Mouse (Mus musculus) adrenal gland, postnatal 36 days (tissue): ENCODE results near the gene Lasp1. TPM values are rescaled to one million over a fixed set of nuclear protein-coding genes. Genes with fewer than 3 reads are reported as not detected.

Experiments used
- DNase-seq, 2 experiments: peaks; one replicate each; pipeline ENCODE4 v3.0.0; 2021; ENCODE audit warnings: mixed read lengths in 1 of 2
- total RNA-seq, 2 experiments: library from RNA; stranded (reverse); gene quantifications; 2 replicates each; pipeline ENCODE4 v1.2.3; 2021

Lasp1 gene
- total RNA-seq, 2 experiments from 2014 or later, result 103 to 128 TPM

DNA sequence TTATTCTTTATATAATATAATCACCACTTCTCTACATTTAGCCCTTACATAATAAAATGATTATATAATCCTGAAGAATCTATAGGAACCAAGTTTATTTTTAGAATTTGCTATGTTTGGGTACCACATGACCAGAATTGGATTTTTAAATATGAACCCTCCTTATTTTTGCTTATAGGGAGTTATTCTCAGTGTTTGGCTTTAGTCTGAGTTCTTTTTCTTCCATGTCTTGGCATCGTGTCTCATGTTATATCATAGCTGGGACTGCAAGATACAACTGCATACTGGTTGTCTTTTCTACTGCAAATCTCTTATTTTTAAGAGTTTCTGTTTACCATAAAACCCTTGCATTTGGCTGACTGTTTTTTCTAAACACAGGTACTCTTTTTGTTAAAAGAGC, 75.6 kb downstream of the Lasp1 start:
- no peak for DNase-seq

DNA sequence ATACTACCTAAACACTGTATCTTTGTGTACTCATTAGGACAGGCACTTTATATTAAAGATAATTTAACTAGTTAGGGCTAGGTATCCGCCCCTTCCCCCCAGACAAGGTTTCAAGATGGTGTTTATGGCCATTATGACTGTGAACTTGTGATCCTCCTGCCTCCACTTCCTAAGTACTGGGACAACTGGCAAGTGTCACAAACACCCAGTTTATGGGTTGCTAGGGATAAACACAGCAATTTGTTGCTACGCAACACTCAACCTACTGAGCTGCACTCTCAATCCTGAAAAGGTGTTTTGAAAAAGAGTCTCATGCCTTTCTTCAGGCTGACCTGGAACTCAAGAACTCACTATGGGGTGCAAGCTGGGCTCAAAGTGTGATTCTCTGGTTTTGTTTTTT, 78.5 kb downstream of the Lasp1 start:
- DNase-seq, result no peak

DNA sequence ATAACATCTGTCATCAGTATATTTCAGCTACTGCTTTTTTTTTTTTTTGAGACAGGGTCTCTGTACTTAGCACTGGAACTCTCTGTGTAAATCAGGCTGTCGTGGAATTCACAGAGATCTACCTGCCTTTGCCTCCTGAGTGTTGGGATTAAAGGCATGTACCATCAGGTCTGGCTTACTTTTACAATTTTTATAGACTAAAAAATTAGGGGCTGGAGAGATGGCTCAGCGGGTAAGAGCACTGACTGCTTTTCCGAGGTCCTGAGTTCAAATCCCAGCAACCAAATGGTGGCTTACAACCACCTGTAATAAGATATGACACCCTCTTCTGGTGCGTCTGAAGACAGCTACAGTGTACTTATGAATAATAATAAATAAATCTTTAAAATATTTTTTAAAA, 81.6 kb downstream of the Lasp1 start:
- DNase-seq, result no peak

DNA sequence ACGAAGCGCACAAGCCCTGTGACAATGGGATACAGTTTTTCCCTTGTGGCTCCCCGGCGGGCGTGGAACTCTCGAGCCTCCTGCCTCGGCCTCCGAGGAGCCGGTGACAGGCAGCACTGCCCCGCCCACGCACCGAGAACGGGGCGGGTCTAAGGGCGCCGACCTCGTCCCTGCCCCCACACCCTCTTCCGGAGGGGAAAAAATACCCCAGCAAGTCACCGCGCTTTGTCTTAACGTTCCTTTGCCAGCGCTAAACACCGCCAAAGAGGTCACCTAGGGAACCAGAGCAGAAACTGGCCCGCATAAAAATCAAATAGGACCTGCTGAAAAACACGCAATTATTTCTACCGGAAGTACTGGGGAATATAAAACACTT, 84.7 kb downstream of the Lasp1 start:
- DNase-seq, result peak; percentile 71 to 85

DNA sequence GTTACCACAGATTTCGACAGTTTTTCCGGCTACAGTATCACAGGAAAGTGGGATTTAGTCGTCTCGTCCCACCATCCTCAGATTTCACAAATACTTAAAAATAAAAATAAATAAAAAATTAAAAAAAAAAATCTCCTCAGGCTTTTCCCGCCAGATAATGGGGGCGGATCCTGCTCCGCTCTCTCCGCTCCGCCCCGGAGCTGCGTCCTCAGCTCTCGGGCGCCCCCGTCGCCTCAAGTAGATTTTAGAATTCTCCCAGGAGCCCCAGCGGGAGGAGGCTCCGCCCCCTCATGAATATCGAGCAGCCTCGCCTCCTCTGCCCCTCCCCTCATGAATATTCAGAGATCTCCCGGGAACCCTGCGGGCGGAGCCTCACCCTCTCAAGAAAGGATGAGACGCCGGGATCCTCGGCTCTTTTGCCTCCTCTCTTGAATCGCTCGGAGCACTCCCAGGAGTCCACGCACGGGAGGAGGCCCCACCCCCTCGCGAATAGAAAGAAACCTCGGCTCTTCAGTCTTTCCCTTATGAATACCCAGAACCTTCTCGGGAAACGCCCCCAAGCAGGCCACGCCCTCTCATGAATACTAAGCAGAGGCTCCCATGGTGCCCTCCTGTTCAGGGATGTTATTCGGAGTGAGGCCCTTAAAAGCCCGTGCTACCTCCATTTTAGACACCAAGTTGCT, 85.3 kb downstream of the Lasp1 start, which contains the start of gene Fbxo47:
Fbxo47 (minus strand) TSS at position 237 of the 683 bp plus-strand sequence.
- DNase-seq, result peak; percentile 97 to 98

DNA sequence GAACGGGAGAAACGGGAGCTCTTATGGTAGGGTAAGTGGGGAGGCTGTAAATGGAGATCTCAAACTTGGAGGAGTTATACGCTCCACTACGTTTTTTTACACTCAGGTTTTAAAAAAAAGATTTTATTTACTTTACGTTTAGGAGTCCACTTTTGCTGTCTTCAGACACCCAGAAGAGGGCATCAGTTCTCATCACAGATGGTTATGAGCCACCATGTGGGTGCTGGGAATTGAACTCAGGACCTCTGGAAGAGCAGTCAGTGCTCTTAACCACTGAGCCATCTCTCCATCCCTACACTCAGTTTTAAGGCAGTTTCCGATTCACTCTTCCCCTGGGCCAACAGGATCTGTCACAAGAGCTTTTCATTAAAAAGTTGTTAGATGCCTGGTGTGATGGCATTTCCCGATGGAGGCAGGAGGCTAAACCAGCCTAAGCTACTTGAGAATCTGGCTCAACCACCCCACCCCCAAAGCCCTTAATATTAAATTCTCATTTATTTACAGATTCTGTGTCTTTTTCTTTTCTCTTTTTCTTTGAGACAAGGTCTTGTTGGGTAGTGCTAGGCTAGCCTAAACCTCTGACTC, 85.9 kb downstream of the Lasp1 start:
- no peak for DNase-seq

DNA sequence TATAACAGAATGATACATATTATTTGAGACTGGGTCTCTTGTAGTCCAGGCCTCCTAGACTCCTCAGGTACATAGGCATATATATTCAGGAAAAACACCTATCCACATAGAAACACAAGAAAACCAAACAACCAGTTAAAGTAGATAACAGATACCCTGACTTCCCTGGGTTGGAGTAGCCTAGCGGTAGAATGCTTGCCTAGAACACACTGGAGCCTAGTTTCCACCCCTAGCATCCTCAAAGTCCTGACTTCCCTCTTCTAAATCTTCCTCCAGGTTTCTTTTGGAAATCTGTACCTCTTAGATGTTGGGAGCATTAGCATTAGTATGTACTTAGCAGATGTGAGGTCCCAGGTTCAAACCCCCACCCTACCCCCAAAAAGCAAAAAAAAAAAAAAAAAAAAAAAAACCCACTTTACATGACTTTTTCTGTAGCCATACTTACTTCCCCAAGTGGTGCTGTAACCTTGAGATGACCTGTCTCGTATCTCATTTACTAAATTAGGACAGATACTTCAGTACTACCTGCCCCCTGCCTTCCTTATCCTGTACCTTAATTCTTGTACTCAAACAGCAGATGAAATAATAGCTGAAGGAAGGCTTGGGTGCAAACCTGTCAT, 86.6 kb downstream of the Lasp1 start:
- no peak for DNase-seq

Other genes with a start within 250 kb of the Lasp1 start
- 10 to 100 TPM in 1 of 2 experiments, 1 to 10 TPM in 1; 6.8 to 14.5 TPM for gene Srcin1, start 222.8 kb upstream of the Lasp1 start, total RNA-seq
- 1 to 10 TPM; 4.9 to 5.8 TPM for gene Epop, start 169.3 kb upstream of the Lasp1 start, total RNA-seq
- gene Mllt6, start 135.6 kb upstream of the Lasp1 start, total RNA-seq, result 10 to 100 TPM; 38.6 to 41.5 TPM
- 100 to 1,000 TPM; 187 to 222 TPM for gene Cisd3, start 113.2 kb upstream of the Lasp1 start, total RNA-seq
- gene Pcgf2, start 98.5 kb upstream of the Lasp1 start, total RNA-seq, result 10 to 100 TPM; 25.7 to 28.5 TPM
- gene Psmb3, start 95.6 kb upstream of the Lasp1 start, total RNA-seq, result 100 to 1,000 TPM; 227 to 235 TPM
- gene Pip4k2b, start 54.3 kb upstream of the Lasp1 start, total RNA-seq, result 10 to 100 TPM; 27.5 to 29.6 TPM
- 10 to 100 TPM; 20.2 to 26.3 TPM for gene Cwc25, start 32.4 kb upstream of the Lasp1 start, total RNA-seq
- gene 1700001P01Rik, start 23.1 kb upstream of the Lasp1 start, total RNA-seq, result not detected
- gene Rpl23, start 16.6 kb upstream of the Lasp1 start, total RNA-seq, result 100 to 1,000 TPM; 851 to 921 TPM
- gene B230217C12Rik, start 41.8 kb downstream of the Lasp1 start, total RNA-seq, result 1 to 10 TPM; 2.8 to 3.6 TPM
- 1 to 10 TPM in 1 of 2 experiments, under 1 TPM in 1; 0.63 to 1.6 TPM for gene Fbxo47, start 85.2 kb downstream of the Lasp1 start, total RNA-seq
- gene Plxdc1, start 187.4 kb downstream of the Lasp1 start, total RNA-seq, result 10 to 100 TPM in 1 of 2 experiments, 1 to 10 TPM in 1; 7.1 to 17.2 TPM
- gene Arl5c, start 197.2 kb downstream of the Lasp1 start, total RNA-seq, result under 1 TPM; 0.76 to 0.92 TPM
- gene Cacnb1, start 224.0 kb downstream of the Lasp1 start, total RNA-seq, result 1 to 10 TPM; 6.9 to 8.4 TPM
- 1,000 to 10,000 TPM; 1,174 to 1,217 TPM for gene Rpl19, start 227.7 kb downstream of the Lasp1 start, total RNA-seq